Mouse (Mus musculus): ENCODE results near the gene Six5. TPM values are rescaled to one million over a fixed set of nuclear protein-coding genes. Genes with fewer than 3 reads are reported as not detected.

Gene Six5
- polyA plus RNA-seq, 1 experiment: 60.2 TPM

GRCm38 (mm10) chr7:19075723-19076585, 18.4 kb upstream of the Six5 start, which contains the start of gene Dmwd:
TSS of gene Dmwd (plus strand) at chr7:19076227.
- peak; percentile 72 for DNase-seq (ENCODE audit: low spot score)

GRCm38 (mm10) chr7:19076586-19076991, 17.8 kb upstream of the Six5 start:
- no peak for DNase-seq (ENCODE audit: low spot score)

- DNase-seq (ENCODE audit: low spot score): no peak
Measured at GRCm38 (mm10) chr7:19077761-19078160, 16.6 kb upstream of the Six5 start.

GRCm38 (mm10) chr7:19078732-19079131, 15.7 kb upstream of the Six5 start:
- DNase-seq (ENCODE audit: low spot score): no peak

- DNase-seq (ENCODE audit: low spot score): no peak
Measured at GRCm38 (mm10) chr7:19080451-19080950, 13.9 kb upstream of the Six5 start.

- no peak for DNase-seq (ENCODE audit: low spot score)
Measured at GRCm38 (mm10) chr7:19082171-19082570, 12.2 kb upstream of the Six5 start.

GRCm38 (mm10) chr7:19083096-19083495, 11.3 kb upstream of the Six5 start:
- DNase-seq (ENCODE audit: low spot score): no peak

- DNase-seq (ENCODE audit: low spot score): no peak
Measured at GRCm38 (mm10) chr7:19083701-19084100, 10.7 kb upstream of the Six5 start, which contains the start of gene Dmpk. TSS of gene Dmpk (plus strand) at chr7:19083849.

GRCm38 (mm10) chr7:19084277-19084771, 10.1 kb upstream of the Six5 start:
- DNase-seq (ENCODE audit: low spot score): no peak

GRCm38 (mm10) chr7:19084921-19085473, 9.4 kb upstream of the Six5 start:
- DNase-seq (ENCODE audit: low spot score): no peak

- DNase-seq (ENCODE audit: low spot score): no peak
Measured at GRCm38 (mm10) chr7:19085495-19085894, 8.9 kb upstream of the Six5 start.

- no peak for DNase-seq (ENCODE audit: low spot score)
Measured at GRCm38 (mm10) chr7:19086042-19086441, 8.4 kb upstream of the Six5 start.

GRCm38 (mm10) chr7:19086760-19087159, 7.6 kb upstream of the Six5 start:
- no peak for DNase-seq (ENCODE audit: low spot score)

- DNase-seq (ENCODE audit: low spot score): no peak
Measured at GRCm38 (mm10) chr7:19088813-19089212, 5.6 kb upstream of the Six5 start.

GRCm38 (mm10) chr7:19091913-19092312, 2.5 kb upstream of the Six5 start:
- no peak for DNase-seq (ENCODE audit: low spot score)

- DNase-seq (ENCODE audit: low spot score): no peak
Measured at GRCm38 (mm10) chr7:19092381-19093173, 1.8 kb upstream of the Six5 start.

- DNase-seq (ENCODE audit: low spot score): peak; percentile 84
Measured at GRCm38 (mm10) chr7:19093174-19093521, 1.2 kb upstream of the Six5 start.

- DNase-seq (ENCODE audit: low spot score): peak; percentile 89
Measured at GRCm38 (mm10) chr7:19093537-19094385, 633 bp upstream of the Six5 start.

- DNase-seq (ENCODE audit: low spot score): peak; percentile 70
Measured at GRCm38 (mm10) chr7:19094826-19095750, 694 bp downstream of the Six5 start.

- DNase-seq (ENCODE audit: low spot score): no peak
Measured at GRCm38 (mm10) chr7:19095751-19096110, 1.3 kb downstream of the Six5 start.
